Mouse (Mus musculus): ENCODE data around the gene Hbs1l.

DNA sequence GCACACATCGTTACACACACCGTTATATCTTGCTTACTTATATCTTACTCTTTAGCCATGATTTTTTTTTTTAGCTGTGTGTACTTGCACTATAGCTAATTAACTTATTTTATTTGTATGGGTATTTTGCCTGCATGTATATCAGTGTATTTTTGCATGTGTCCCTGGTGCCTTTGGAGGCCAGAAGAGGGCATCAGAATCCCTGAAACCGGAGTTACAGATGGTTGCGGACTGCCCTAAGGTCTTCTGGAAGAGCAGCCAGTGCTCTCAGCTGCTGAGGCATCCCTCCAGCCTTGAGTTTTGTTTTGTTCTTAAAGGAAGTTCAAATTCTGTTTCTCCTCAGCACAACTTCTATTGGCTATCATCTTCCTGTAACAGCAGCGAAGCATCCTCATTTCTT, 38.5 kb upstream of the Hbs1l start:
- TF ChIP-seq CTCF (IDR thresholded peaks at IDR 0.05; ENCODE audit: low read depth) (peak; percentile 42), EP300 (optimal IDR thresholded peaks at IDR 0.05) (no peak)
